23 mouse cellular contexts compared by ENCODE assay signal in the genomic region with DNA sequence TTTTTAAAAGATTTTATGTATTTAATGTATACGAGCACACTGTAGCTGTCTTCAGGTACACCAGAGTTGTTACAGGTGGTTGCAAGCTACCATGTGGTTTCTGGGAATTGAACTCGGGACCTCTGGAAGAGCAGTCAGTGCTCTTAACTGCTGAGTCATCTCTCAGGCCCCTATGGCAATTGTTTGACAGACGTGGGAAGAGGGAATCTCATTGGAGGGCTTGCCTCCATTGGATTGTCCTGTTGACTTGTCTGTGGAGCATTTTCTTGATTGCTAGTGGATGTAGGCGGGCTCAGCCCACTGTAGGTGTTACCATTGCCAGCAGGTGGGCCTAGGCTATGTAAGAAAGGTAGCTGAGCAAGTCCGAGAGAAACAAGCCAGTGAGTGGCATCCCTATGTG.
"Had no signal": no experiment of that assay in that cellular context is flagged by ENCODE, and none has a peak within 500 bp of the region (broad histone marks: within the 10 kb centered on the region; RNA-seq: fewer than 3 reads in every experiment).

No protein-coding gene starts in this region.

- ATAC-seq: hindbrain, postnatal 0 days; intestine, embryonic 16.5 days; liver, embryonic 12.5 days had no signal

- H3K4me2 ChIP-seq: heart, embryonic 11.5 days; heart, embryonic 13.5 days; heart, embryonic 15.5 days; hindbrain, embryonic 13.5 days; hindbrain, embryonic 15.5 days; kidney, embryonic 15.5 days; limb, embryonic 13.5 days; limb, embryonic 15.5 days; liver, embryonic 12.5 days had no signal

- H3K9ac ChIP-seq: heart, embryonic 13.5 days; heart, embryonic 15.5 days; hindbrain, embryonic 13.5 days; hindbrain, embryonic 15.5 days; kidney, embryonic 15.5 days; limb, embryonic 13.5 days; limb, embryonic 15.5 days; liver, embryonic 12.5 days; liver, embryonic 14.5 days had no signal

- H3K36me3 ChIP-seq: heart, embryonic 15.5 days; hindbrain, embryonic 15.5 days; kidney, embryonic 15.5 days; limb, embryonic 13.5 days; liver, embryonic 12.5 days had no signal

- H3K27ac ChIP-seq: heart, adult 2 months; heart, embryonic 13.5 days; heart, embryonic 15.5 days; hindbrain, embryonic 10.5 days; hindbrain, embryonic 13.5 days; hindbrain, embryonic 15.5 days; hindbrain, postnatal 0 days; kidney, embryonic 15.5 days; kidney, postnatal 0 days; limb, embryonic 13.5 days; limb, embryonic 15.5 days; liver, embryonic 12.5 days; liver, embryonic 14.5 days had no signal

- H3K9me3 ChIP-seq: heart, embryonic 13.5 days; heart, embryonic 15.5 days; hindbrain, embryonic 13.5 days; hindbrain, embryonic 15.5 days; kidney, embryonic 15.5 days; limb, embryonic 13.5 days; limb, embryonic 15.5 days had no signal

- DNase-seq: gastrocnemius, postnatal 14 days; heart, adult 2 months; heart, postnatal 14 days; heart, postnatal 4 days; kidney, adult 11 months; kidney, postnatal 14 days; layer of hippocampus, adult 9-11 months; layer of hippocampus, postnatal 36 days; left cerebral cortex, postnatal 4 days had no signal

- H3K27me3 ChIP-seq: heart, embryonic 13.5 days; heart, embryonic 15.5 days; hindbrain, embryonic 13.5 days; hindbrain, embryonic 15.5 days; kidney, embryonic 15.5 days; limb, embryonic 13.5 days; limb, embryonic 15.5 days; liver, embryonic 12.5 days had no signal

- H3K4me1 ChIP-seq: heart, embryonic 15.5 days; hindbrain, embryonic 10.5 days; hindbrain, embryonic 13.5 days; hindbrain, embryonic 15.5 days; limb, embryonic 13.5 days; limb, embryonic 15.5 days; liver, embryonic 12.5 days had no signal

- H3K4me3 ChIP-seq: heart, adult 2 months; heart, embryonic 13.5 days; heart, embryonic 15.5 days; hindbrain, embryonic 10.5 days; hindbrain, embryonic 13.5 days; hindbrain, embryonic 15.5 days; kidney, embryonic 15.5 days; limb, embryonic 13.5 days; limb, embryonic 15.5 days; liver, embryonic 12.5 days had no signal
